Mouse (Mus musculus) lung, embryonic 14.5 days (tissue): ENCODE data around the gene Defb48. TPM values are rescaled to one million over a fixed set of nuclear protein-coding genes. Genes with fewer than 3 reads are reported as not detected.

Experiments
- ATAC-seq: fragments of 200-750 bp; cut with Nextera tagmentation; 2 replicates; pipeline ENCODE4 v1.8.0; 2017; ENCODE audit warnings: mild to moderate bottlenecking, moderate TSS enrichment, moderate library complexity; ENCODE audit not compliant: insufficient read depth
- DNase-seq: peaks from one replicate; pipeline ENCODE4 v3.0.0-alpha.2; 2015
- H3K27ac ChIP-seq: fragments of 300-500 bp; sonication (generic); 2 replicates; pipeline ENCODE4 v1.5.1; 2014; ENCODE audit warnings: low read depth, mild to moderate bottlenecking, moderate library complexity
- H3K27me3 ChIP-seq: fragments of 300-500 bp; sonication (generic); 2 replicates; pipeline ENCODE4 v1.6.1; 2014; ENCODE audit warnings: low read length, control low read depth; ENCODE audit not compliant: insufficient read depth
- H3K36me3 ChIP-seq: fragments of 300-500 bp; sonication (generic); 2 replicates; pipeline ENCODE4 v1.6.1; 2014; ENCODE audit warnings: control low read depth; ENCODE audit not compliant: insufficient read depth
- H3K4me1 ChIP-seq: fragments of 300-500 bp; sonication (generic); 2 replicates; pipeline ENCODE4 v1.6.1; 2014; ENCODE audit warnings: antibody characterized with exemption, control low read depth; ENCODE audit not compliant: insufficient read depth
- H3K4me2 ChIP-seq: fragments of 300-500 bp; sonication (generic); 2 replicates; pipeline ENCODE4 v1.6.1; 2014; ENCODE audit warnings: mild to moderate bottlenecking
- H3K4me3 ChIP-seq: fragments of 300-500 bp; sonication (generic); 2 replicates; pipeline ENCODE4 v1.5.1; 2014; ENCODE audit warnings: low read depth, low read length
- H3K9ac ChIP-seq: fragments of 300-500 bp; sonication (generic); 2 replicates; pipeline ENCODE4 v1.6.1; 2014
- H3K9me3 ChIP-seq: fragments of 300-500 bp; sonication (generic); 2 replicates; pipeline ENCODE4 v1.6.1; 2016; ENCODE audit warnings: low read depth, low read length, control low read depth
- CTCF ChIP-seq: IDR thresholded peaks from 2 replicates; pipeline ENCODE4 v1.5.1; 2016; ENCODE audit warnings: antibody characterized with exemption, low read depth
- WGBS: fragments of 180-500 bp; shearing (Covaris S2); extraction: QIAGEN DNeasy Blood & Tissue Kit; methylation state at CpG from one replicate; pipeline ENCODE4 v1.1.7; 2014; 5-methylcytosine and 5-hydroxymethylcytosine counted together
- polyA plus RNA-seq: library from polyadenylated mRNA; unstranded; fragments of >200 nt; fragmentation: Nextera tagmentation; extraction: Ambion mirVana; gene quantifications from 2 replicates; pipeline ENCODE4 v1.2.1, GENCODE M21; 2014

Gene Defb48
- polyA plus RNA-seq, 1 experiment from 2014 or later: not detected

DNA sequence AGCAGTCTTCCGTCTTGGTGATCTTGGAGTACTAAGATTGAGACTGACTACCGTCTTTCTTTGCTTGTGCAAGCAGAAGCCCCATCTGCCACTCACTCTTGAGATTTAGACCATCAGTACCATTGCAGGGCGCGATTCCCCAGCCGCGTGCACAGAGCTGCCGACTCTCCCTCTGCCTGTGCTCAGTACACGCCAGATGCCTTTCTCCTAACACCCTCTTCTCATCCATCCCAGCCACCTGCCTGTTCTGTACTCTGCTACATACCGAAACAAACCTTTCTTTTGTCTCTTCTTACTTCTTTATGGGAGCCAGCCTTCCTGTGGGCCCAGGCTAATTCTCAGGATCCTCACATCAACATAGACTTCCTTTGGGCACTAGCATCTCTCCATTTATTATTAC is 48.9 kb downstream of the Defb48 start:
- peaks cover 10% of the 10 kb centered on the region; the same call in 1 of the 2 replicates for H3K36me3 ChIP-seq
- H3K4me3 ChIP-seq: no peak overlapping the region
- H3K4me1 ChIP-seq: no peaks in the 10 kb centered on the region
- DNase-seq (no peak), ATAC-seq (no peak)
- no peak overlapping the region for H3K27ac ChIP-seq
- no peak overlapping the region for H3K9ac ChIP-seq
- H3K4me2 ChIP-seq: no peak overlapping the region
- no peak for TF ChIP-seq CTCF
- no peaks in the 10 kb centered on the region for H3K27me3 ChIP-seq
- WGBS: 63% methylated on average over 9 of the region's 9 CpGs
- H3K9me3 ChIP-seq: no peaks in the 10 kb centered on the region; the same call in 1 of the 2 replicates

DNA sequence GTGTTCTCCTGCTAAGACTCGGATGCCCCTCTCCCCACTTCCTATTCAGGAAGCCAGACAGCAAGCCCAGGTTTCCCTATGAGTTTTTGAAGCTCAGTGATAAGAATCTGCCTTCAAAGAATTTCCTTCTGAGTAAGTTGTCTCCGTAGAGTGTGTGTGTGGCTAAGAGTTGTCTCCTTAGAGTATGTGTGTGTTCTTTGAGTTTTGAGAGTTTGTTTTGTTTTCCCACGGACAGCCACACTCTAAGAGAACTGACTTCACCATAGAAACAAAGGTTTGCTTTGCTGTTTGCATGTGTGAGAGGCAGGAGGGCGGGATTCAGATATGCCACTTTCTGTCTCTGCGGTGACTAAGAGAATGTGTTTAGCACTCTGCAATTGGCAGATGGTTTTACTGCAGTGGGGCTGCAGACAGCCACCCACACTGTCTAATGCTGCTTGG is 56.2 kb downstream of the Defb48 start:
- 51% methylated on average over 5 of the region's 5 CpGs for WGBS
- no peak overlapping the region for H3K4me3 ChIP-seq
- no peaks in the 10 kb centered on the region for H3K27me3 ChIP-seq

More for the DNA sequence above, 56.2 kb downstream of the Defb48 start:
- Histone ChIP-seq H3K4me2 (no peak overlapping the region), H3K4me1 (no peaks in the 10 kb centered on the region), H3K36me3 (peaks cover 8% of the 10 kb centered on the region; the same call in 1 of the 2 replicates), H3K9ac (no peak overlapping the region), H3K27ac (no peak overlapping the region), H3K9me3 (no peaks in the 10 kb centered on the region)
- no peak for ATAC-seq
- TF ChIP-seq CTCF: no peak
- no peak for DNase-seq

Other genes with a start within 250 kb of the Defb48 start
- 29.4 and 35.2 TPM in 2 replicates for gene Ints6, start 223.3 kb downstream of the Defb48 start, polyA plus RNA-seq
- gene Wdfy2, start 146.8 kb downstream of the Defb48 start, polyA plus RNA-seq: 10.0 and 10.2 TPM in 2 replicates
- gene Defb47, start 13.6 kb upstream of the Defb48 start, polyA plus RNA-seq: not detected in 2 replicates
- gene Defb43, start 27.3 kb upstream of the Defb48 start, polyA plus RNA-seq: not detected in 2 replicates
- not detected in 2 replicates for gene Defb42, start 62.5 kb upstream of the Defb48 start, polyA plus RNA-seq
- not detected in 2 replicates for gene Defb30, start 65.5 kb upstream of the Defb48 start, polyA plus RNA-seq